Mouse (Mus musculus): ENCODE data around the gene Olfr773. TPM values are rescaled to one million over a fixed set of nuclear protein-coding genes. Genes with fewer than 3 reads are reported as not detected.
"Not testable (repeated sequence)": the region's sequence is repeated elsewhere in the genome, so short reads cannot be mapped to it uniquely, and the experiment has no call there.

The Olfr773 gene
- total RNA-seq (2021) = not detected

DNA sequence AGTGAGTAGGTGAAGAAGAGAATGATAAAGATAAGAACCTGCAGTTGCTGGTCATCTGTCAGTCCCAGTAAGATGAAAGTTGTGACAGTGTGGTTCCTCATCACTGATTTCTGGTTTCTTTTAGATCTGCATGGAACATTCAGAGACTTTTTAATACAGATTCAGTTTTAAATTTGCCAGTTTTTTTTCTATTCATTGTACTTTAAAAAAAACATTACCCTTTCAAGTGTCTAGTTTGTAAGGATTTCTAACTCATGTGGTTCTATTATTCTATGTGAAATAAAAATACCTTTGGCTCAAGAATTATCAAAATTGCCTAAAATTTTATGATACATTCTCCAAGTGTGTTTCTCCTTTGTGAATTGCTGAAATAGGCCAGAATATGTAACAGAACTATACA is at the start of gene Olfr773:
Gene Olfr773, minus strand, starts transcription at position 101 of the 400 bp plus-strand sequence.
- intact Hi-C loops (cut with DNase I); DNase-seq (ENCODE audit: low spot score): not testable (repeated sequence)

DNA sequence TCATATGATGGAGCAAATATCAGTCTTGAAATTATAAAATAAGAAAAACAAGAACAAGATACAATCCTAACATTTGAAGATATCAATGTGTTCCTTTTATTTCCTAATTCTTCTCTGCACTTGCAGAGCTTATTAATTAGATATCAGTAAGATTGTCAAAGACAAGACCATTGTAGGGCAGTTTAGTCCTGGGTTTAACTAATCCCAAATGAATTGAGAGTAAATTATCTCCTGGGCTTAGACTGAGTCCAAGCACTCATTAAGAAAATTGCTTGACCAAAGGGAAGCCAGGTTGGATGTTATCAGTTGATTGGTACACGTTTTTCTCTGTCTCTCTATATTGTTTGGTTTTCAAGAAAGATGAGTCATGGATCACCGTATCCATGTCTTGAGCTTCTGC is 48.7 kb upstream of the Olfr773 start, which contains the start of gene Olfr774:
Gene Olfr774, plus strand, starts transcription at position 301 of the 400 bp plus-strand sequence.
- intact Hi-C loops (cut with DNase I) = no loop called here
- DNase-seq (ENCODE audit: low spot score) = no peak

DNA sequence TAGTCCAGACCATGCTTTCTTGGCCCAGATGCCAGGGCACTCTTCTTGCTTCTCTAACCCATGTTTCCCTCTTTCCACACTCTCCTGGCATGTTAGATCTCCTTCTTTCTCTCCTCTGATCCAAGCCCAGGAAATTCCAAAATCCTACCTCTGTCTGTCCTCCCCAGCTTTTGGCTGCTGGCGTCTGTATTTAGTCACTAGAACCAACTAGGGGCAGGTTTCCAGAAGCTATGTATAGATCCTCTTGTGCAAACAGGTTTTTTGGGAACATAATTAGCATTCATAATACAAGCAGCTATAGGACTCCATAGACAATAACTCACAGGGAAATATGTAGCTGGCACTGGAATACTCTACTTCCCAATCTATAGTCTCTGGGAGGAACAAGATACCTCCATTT is 43.5 kb upstream of the Olfr773 start:
- intact Hi-C loops (cut with DNase I) = no loop called here
- DNase-seq (ENCODE audit: low spot score) = no peak

DNA sequence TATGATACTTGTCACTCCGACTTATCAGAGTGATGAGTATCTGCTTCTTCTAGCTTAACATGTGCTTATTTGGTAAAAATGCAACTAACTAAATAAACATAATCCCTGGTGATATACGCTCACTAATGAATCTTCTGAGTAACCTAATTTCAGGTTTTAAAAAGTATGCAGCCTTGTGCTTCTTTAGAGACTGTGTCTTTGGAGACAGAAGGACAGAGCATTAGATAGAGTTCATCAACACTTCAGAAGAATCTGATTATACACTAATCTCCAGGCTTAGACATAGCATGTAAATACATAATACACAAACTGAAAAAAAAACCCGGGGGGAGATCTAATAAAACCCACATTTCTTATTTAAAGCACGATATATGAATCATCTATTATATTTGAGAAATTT is 9.4 kb downstream of the Olfr773 start, which contains the start of gene Olfr772:
Gene Olfr772, minus strand, starts transcription at position 101 of the 400 bp plus-strand sequence.
- DNase-seq (ENCODE audit: low spot score) = not testable (repeated sequence)

DNA sequence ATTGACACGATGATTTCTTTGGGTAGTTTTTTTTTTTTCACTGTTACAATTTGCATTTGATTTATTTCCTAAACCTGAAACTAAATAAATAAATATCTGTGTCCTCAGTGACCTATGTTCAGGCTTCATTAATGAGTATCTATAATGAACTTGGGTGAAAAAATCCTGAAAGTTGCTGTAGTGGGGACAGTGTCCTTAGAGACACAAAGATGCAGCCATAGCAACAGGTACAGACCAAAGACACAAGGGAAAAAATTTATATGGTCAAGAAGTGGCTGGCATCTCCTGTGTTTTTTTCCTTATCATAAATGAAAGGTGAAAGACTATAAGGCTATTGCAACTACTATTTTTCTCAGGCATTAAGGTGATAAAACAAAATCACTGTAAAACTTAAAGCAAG is 22.6 kb downstream of the Olfr773 start, which contains the start of gene Olfr771:
Gene Olfr771, minus strand, starts transcription at position 101 of the 400 bp plus-strand sequence.
- intact Hi-C loops (cut with DNase I) = no loop called here
- no peak for DNase-seq (ENCODE audit: low spot score)

More for the DNA sequence above, 9.4 kb downstream of the Olfr773 start, which contains the start of gene Olfr772:
- intact Hi-C loops (cut with DNase I) = not testable (repeated sequence)

DNA sequence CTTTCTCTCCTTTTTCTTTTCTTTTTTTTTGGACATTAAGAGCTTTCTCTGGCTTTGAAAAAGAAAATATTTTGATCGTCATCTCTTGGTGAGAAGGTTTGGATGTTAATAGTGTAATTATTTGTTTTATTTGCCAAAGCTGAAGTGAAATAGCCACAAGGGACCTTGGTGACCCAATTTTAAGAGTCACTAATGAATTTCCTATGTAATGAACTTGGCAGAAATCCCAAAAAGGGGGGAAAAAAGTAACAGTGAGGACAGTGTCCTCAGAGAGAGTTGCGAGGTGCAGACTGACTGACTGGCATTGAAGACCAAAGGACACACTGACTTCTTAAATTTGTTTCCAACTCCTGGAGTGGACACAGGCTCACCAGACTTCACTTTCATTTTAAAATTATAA is 48.3 kb downstream of the Olfr773 start, which contains the start of gene Olfr770:
Gene Olfr770, minus strand, starts transcription at position 101 of the 400 bp plus-strand sequence.
- intact Hi-C loops (cut with DNase I) = no loop called here
- DNase-seq (ENCODE audit: low spot score) = no peak

Other genes with a start within 250 kb of the Olfr773 start
- not detected for gene Mettl7b, start 226.4 kb downstream of the Olfr773 start, total RNA-seq (2021)
- not detected for gene Olfr9, start 198.0 kb downstream of the Olfr773 start, total RNA-seq (2021)
- gene Olfr763, start 176.6 kb downstream of the Olfr773 start, total RNA-seq (2021) = not detected
- gene Olfr764-ps1, start 147.5 kb downstream of the Olfr773 start, total RNA-seq (2021) = not detected
- not detected for gene Olfr765, start 137.4 kb downstream of the Olfr773 start, total RNA-seq (2021)
- gene Olfr766-ps1, start 118.4 kb downstream of the Olfr773 start, total RNA-seq (2021) = not detected
- gene Olfr767, start 104.5 kb downstream of the Olfr773 start, total RNA-seq (2021) = not detected
- gene Olfr768, start 88.0 kb downstream of the Olfr773 start, total RNA-seq (2021) = not detected
- gene Olfr769, start 69.6 kb downstream of the Olfr773 start, total RNA-seq (2021) = not detected
- gene Olfr770, start 48.4 kb downstream of the Olfr773 start, total RNA-seq (2021) = not detected
- not detected for gene Olfr771, start 22.7 kb downstream of the Olfr773 start, total RNA-seq (2021)
- gene Olfr772, start 9.5 kb downstream of the Olfr773 start, total RNA-seq (2021) = not detected
- not detected for gene Olfr774, start 48.8 kb upstream of the Olfr773 start, total RNA-seq (2021)
- gene Olfr775, start 61.0 kb upstream of the Olfr773 start, total RNA-seq (2021) = not detected
- gene Olfr776, start 71.7 kb upstream of the Olfr773 start, total RNA-seq (2021) = not detected
- gene Olfr777, start 84.1 kb upstream of the Olfr773 start, total RNA-seq (2021) = not detected
- gene Olfr780, start 130.7 kb upstream of the Olfr773 start, total RNA-seq (2021) = not detected
- not detected for gene Olfr781, start 141.4 kb upstream of the Olfr773 start, total RNA-seq (2021)
- not detected for gene Olfr782, start 161.4 kb upstream of the Olfr773 start, total RNA-seq (2021)
- gene Olfr784, start 196.7 kb upstream of the Olfr773 start, total RNA-seq (2021) = not detected
- gene Olfr785, start 218.0 kb upstream of the Olfr773 start, total RNA-seq (2021) = not detected
- gene Olfr786, start 239.9 kb upstream of the Olfr773 start, total RNA-seq (2021) = not detected

Measured in heart, postnatal 25 days (tissue).